Mouse (Mus musculus) cortical plate, adult 2 months (tissue): ENCODE data around the gene Pnkp.

Experiments used
- CTCF ChIP-seq: fragments of 200-500 bp; IDR thresholded peaks from 2 replicates; pipeline ENCODE4 v1.5.1; 2011; ENCODE audit warnings: mild to moderate bottlenecking, control low read depth, low read length; ENCODE audit not compliant: insufficient read depth; ENCODE audit errors: extremely low read depth
- POLR2A ChIP-seq: fragments of 200-500 bp; IDR thresholded peaks from 2 replicates; pipeline ENCODE4 v1.6.1; 2011; ENCODE audit warnings: mild to moderate bottlenecking, low read length, control low read depth; ENCODE audit not compliant: insufficient read depth; ENCODE audit errors: extremely low read depth

DNA sequence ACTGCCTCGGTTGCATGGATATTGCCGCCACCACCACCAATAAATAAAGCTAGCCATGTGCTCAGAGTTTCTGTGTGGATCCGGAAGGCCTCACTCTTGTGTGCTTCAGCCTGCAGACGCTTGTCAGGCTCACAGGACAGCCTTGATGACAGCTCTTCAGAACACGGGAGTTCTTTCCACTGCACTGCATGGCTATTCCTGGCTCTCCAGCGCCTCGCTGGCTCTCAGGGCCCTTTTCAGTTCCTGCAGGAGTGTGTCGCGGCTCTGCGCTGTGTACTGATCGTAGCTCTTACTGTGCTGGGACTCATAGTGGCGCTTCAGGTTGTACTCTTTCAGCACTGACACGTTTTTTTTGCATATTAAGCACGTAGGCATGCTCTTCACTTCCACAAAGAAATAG, 20.9 kb downstream of the Pnkp start:
- TF ChIP-seq POLR2A (no peak), CTCF (no peak)
